ENCODE assay signal across 22 mouse cellular contexts in the genomic region with DNA sequence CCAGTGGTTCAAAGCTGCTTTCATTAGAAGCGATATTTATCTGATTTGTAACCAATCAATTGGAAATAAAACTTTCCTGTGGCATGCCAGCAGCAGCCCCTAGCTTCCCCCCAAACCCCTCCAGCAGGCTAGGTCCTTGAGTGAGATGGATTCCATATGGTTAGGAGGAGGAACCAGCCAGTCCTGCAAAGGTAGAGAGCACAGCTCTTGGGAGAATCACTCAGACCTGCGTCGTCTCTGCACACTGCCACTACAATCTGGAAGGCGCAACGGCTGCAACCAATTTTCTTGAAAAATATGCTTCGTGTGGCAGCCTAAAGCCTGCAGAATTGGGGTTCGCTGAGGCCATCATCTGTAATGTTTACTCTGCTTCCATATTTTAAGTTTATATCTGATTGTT. TPM values are rescaled to one million over a fixed set of nuclear protein-coding genes. Genes with fewer than 3 reads are reported as not detected.
DNase-seq lines count a peak whose midpoint lies in the region; ATAC-seq lines count a peak whose summit lies in the region.
"Had no signal": no experiment of that assay in that cellular context is flagged by ENCODE, and none has a peak within 500 bp of the region (broad histone marks: within the 10 kb centered on the region; RNA-seq: fewer than 3 reads in every experiment).

No protein-coding gene starts in this region.

- WGBS in embryonic facial prominence, embryonic 14.5 days, result 24% methylated on average over 7 of the region's 7 CpGs
- WGBS in limb, embryonic 13.5 days, result 10% methylated on average over 7 of the region's 7 CpGs

- H3K27ac ChIP-seq in embryonic facial prominence, embryonic 14.5 days (replicated peaks; ENCODE audit: low read depth, low read length), result peak overlapping the region; percentile 86
- H3K27ac ChIP-seq in limb, embryonic 13.5 days, result peak overlapping the region; percentile 65
- H3K27ac ChIP-seq: heart, adult 2 months; liver, embryonic 15.5 days had no signal

- H3K27me3 ChIP-seq in embryonic facial prominence, embryonic 14.5 days (replicated peaks; ENCODE audit: control insufficient read depth, insufficient read depth, low read length), result no peaks in the 10 kb centered on the region
- no peaks in the 10 kb centered on the region for H3K27me3 ChIP-seq in limb, embryonic 13.5 days
- H3K27me3 ChIP-seq: liver, embryonic 15.5 days had no signal

- peak overlapping the region; percentile 29 for H3K4me3 ChIP-seq in embryonic facial prominence, embryonic 14.5 days (ENCODE audit: low read depth, low read length)
- H3K4me3 ChIP-seq in limb, embryonic 13.5 days, result peak overlapping the region; percentile 35
- H3K4me3 ChIP-seq: heart, adult 2 months; liver, embryonic 15.5 days had no signal

- H3K9me3 ChIP-seq in embryonic facial prominence, embryonic 14.5 days (ENCODE audit: control insufficient read depth, low read length), result no peaks in the 10 kb centered on the region
- H3K9me3 ChIP-seq in limb, embryonic 13.5 days, result no peaks in the 10 kb centered on the region
- H3K9me3 ChIP-seq: liver, embryonic 15.5 days had no signal

- no peak for ATAC-seq in embryonic facial prominence, embryonic 14.5 days (ENCODE audit: low read depth)
- peak; percentile 79 for ATAC-seq in limb, embryonic 13.5 days (ENCODE audit: low FRiP score, low read depth)
- ATAC-seq: activated CD4-positive, CD25-positive, alpha-beta regulatory T cell, adult 4 months; hindbrain, embryonic 16.5 days had no signal

- H3K4me1 ChIP-seq in embryonic facial prominence, embryonic 14.5 days (ENCODE audit: control insufficient read depth, insufficient read depth, low read length), result peaks cover 43% of the 10 kb centered on the region
- H3K4me1 ChIP-seq in limb, embryonic 13.5 days, result peaks cover 53% of the 10 kb centered on the region
- H3K4me1 ChIP-seq: liver, embryonic 15.5 days had no signal

- no peaks in the 10 kb centered on the region for H3K36me3 ChIP-seq in embryonic facial prominence, embryonic 14.5 days (ENCODE audit: control insufficient read depth, insufficient read depth, low read length)
- H3K36me3 ChIP-seq in limb, embryonic 13.5 days, result no peaks in the 10 kb centered on the region
- H3K36me3 ChIP-seq: liver, embryonic 15.5 days had no signal

- peak overlapping the region; percentile 54 for H3K9ac ChIP-seq in embryonic facial prominence, embryonic 14.5 days (ENCODE audit: low read depth, low read length)
- H3K9ac ChIP-seq in limb, embryonic 13.5 days, result peak overlapping the region; percentile 58; the same call in 1 of the 2 replicates
- H3K9ac ChIP-seq: liver, embryonic 15.5 days had no signal

- DNase-seq in NIH3T3 (ENCODE audit: low read depth), result peak; percentile 70
- peak; percentile 45 for DNase-seq in embryo, embryonic 10.5 days (ENCODE audit: low spot score)
- DNase-seq in embryonic facial prominence, embryonic 14.5 days (ENCODE audit: low spot score), result peak; percentile 55
- no peak for DNase-seq in layer of hippocampus, adult 8-10 months (ENCODE audit: low spot score in 2 of 2)
- no peak for DNase-seq in MN1 (ENCODE audit: low spot score)
- DNase-seq in adrenal gland, postnatal 14 days, result no peak
- DNase-seq: adrenal gland, postnatal 25 days; cerebellum, adult 11 months; cerebellum, postnatal 14 days; heart, adult 2 months; kidney, adult 18-20 months; kidney, postnatal 10 days; layer of hippocampus, postnatal 36 days; lung, postnatal 10 days; midbrain, embryonic 14.5 days; retina, postnatal 1 day; thymus, postnatal 25 days had no signal

- H3K4me2 ChIP-seq in embryonic facial prominence, embryonic 14.5 days (ENCODE audit: low read depth, low read length), result peak overlapping the region; percentile 55
- H3K4me2 ChIP-seq in limb, embryonic 13.5 days (replicated peaks), result peak overlapping the region; percentile 56
- H3K4me2 ChIP-seq: liver, embryonic 15.5 days had no signal

RNA-seq across cellular contexts. Expression of gene Prrx1, which starts 44.7 kb away (rescaled TPM):
- 100 and 105 TPM in 2 replicates for polyA plus RNA-seq in embryonic facial prominence, embryonic 14.5 days (2014; fragmentation: Nextera tagmentation; extraction: Ambion mirVana)
- 160 and 179 TPM in 2 replicates for polyA plus RNA-seq in limb, embryonic 13.5 days (2015; fragmentation: Nextera tagmentation; extraction: Ambion mirVana)
- 1 to 10 TPM; 5.3 to 6.9 (median 5.7) TPM for total RNA-seq in layer of hippocampus, adult 8-10 months (2022)
- total RNA-seq in adrenal gland, postnatal 14 days (2021), result 9.8 and 11.2 TPM in 2 replicates
- total RNA-seq: hematopoietic stem cell, adult 5-6 weeks had no signal

RNA-seq across cellular contexts. Expression of gene Gorab, which starts 45.3 kb away (rescaled TPM):
- 25.7 and 28.5 TPM in 2 replicates for polyA plus RNA-seq in embryonic facial prominence, embryonic 14.5 days (2014; fragmentation: Nextera tagmentation; extraction: Ambion mirVana)
- 35.2 and 35.6 TPM in 2 replicates for polyA plus RNA-seq in limb, embryonic 13.5 days (2015; fragmentation: Nextera tagmentation; extraction: Ambion mirVana)
- 10 to 100 TPM; 11.4 to 15.2 (median 12.9) TPM for total RNA-seq in layer of hippocampus, adult 8-10 months (2022)
- 10.6 and 11.8 TPM in 2 replicates for total RNA-seq in adrenal gland, postnatal 14 days (2021)

Comparison
In these comparisons a context has a peak if more than half of its experiments do, and no peak if none do; other contexts are left out.
1. DNase-seq: peak in NIH3T3 (single experiment), embryo, embryonic 10.5 days (single experiment) and embryonic facial prominence, embryonic 14.5 days (single experiment); none in layer of hippocampus, adult 8-10 months (0 of 2), MN1 (single experiment) and adrenal gland, postnatal 14 days (single experiment).